Mouse (Mus musculus) cerebellum, adult (tissue): Measurements from ENCODE around the gene Srrm1.

Source experiments
- ATAC-seq: cut with Nextera tagmentation; 2 replicates; pipeline ENCODE4 v1.9.2; 2017; ENCODE audit warnings: mild to moderate bottlenecking, moderate library complexity, mixed read lengths; ENCODE audit not compliant: insufficient number of reproducible peaks, low FRiP score, low TSS enrichment

Srrm1 gene

DNA sequence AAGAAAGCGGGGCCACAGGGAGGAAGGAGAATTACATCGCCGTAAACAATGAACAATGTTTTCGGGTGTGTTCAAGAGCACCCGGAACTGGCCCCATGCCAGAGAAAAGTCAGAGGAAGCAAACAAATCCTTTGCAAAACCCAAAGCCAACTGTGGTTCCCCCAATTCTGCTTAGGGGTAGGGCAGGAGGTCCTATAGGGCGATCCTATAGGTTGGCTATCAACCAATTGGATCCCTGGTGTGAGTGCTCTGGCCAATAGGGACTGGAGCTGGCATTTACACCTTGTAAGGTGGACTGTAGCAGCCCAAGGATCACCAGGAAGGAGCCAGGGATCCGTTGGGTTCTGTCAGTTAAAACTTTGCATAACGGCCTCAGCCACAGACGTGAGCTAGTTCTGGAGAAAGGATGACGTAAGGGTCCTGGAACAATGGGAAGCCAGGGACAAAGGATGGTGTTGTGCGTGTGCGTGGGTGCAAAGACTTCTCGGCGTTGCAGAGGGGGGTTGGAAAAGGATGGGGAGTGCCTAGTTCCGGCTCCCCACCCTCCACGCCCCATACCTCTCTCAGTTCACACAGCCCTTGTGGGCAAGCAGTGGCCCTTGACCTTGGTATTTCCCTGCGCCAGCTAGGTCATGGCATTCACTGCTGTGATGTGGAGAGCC, 46.0 kb downstream of the Srrm1 start:
- ATAC-seq, result no peak

DNA sequence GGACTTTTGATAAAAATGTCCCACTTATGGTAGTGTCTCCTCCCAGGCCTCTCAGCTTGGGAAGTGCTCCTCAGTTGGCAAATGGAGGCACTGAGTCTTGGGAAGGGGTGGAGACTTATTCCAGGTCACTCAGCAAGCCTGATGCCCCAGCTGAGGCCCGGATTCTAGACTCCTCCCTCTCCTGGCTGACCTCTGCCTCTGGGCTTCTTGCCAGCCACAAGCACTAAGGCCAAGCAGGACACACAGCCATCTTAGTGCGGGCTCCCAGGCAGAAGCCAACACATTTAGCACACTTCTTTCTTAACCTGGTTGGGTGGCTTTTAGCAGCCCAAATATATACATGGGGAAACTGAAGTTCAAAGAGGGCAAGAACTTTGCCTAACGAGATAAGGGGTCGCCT, 46.6 kb downstream of the Srrm1 start:
- no peak for ATAC-seq

DNA sequence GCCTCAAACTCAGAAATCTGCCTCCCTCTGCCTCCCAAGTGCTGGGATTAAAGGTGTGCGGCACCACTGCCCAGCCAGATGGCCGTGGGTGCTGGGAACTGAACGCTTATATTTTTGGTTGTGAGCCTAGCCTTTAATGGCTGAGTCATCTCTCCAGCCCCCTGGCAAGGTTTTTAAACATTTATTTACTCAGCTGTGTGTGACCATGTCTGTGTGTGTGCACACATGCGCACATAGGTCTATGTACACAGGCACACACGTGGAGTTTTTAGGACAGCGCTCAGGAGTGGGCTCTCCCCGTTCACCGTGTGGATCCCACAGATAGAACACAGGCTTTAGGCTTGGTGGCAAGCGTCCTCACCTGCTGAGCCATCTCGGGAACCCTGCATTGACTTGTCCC, 50.9 kb downstream of the Srrm1 start:
- no peak for ATAC-seq

DNA sequence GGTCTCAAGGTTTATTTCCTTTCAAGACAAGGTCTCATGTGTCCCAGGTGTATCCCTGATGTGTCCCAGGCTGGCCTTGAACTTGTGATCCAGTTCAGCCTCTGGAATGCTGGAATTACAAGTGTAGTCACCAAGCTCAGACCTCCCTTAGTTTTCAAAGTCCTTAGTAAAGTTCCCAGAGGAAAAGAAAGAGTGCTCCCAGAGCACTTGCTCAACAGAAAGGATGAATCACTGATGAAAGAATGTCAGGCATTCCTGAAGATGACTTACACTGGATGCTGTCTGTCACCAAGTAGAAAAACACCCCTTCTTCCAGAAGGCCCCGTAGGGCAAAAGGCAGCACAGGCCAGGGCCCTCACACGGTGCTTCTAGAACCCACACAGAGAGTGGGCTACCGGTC, 52.0 kb downstream of the Srrm1 start:
- ATAC-seq, result no peak

DNA sequence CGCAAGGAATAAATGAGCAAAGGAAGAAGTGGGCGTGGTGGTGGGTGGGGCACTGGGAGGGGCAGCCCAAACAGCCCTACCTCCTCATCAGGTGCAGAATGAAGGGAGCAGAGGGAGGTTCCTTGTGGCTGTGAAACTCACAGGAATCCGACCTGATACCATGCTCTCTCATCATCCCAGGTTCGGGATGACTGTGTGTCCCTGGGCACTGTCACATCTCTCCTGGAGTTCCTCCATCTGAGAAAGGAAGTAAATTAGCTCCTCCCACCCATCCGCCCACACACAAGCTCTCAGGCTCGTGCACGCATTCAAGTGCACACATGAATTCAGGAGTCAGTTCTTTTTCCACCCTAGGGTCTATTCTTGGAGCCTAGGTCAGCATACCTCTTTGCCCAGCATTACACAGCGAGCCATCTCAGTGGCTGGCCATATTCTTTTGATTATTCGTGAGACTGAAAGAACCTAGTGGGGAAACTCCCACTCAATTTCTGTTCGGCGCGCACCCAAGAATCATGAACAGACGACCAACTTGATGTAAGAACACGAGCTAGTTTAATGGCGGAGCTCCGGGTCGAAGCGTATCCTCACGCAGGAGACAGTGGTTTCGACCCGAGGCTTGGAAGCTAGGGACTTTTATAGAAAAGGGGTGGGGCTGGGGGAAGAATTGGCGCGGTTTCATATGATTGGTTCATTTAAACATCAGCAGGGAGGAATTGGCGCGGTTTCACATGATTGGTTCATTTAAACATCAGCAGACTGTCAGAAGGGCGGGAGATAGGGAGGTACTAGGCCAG, 52.7 kb downstream of the Srrm1 start:
- no peak for ATAC-seq

DNA sequence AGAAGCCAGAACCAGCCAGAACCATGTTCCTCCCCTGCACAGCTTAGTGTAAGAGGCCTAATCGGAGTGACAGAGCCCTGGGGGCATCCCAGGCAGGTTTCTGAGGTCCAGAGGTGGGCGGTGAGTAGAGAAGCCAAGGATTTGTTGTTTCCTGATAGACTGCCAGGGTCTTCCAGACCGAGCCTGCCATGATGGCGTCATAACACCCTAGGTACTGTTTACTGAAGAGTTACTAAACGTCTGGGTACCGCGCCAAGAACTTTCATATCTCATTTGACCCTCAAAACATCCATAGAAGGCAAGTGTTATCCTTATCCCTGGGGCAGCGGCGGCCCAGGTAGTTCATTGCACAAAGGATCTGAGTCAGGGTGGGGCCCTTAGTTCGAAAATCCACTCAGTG, 54.4 kb downstream of the Srrm1 start:
- ATAC-seq, result no peak

DNA sequence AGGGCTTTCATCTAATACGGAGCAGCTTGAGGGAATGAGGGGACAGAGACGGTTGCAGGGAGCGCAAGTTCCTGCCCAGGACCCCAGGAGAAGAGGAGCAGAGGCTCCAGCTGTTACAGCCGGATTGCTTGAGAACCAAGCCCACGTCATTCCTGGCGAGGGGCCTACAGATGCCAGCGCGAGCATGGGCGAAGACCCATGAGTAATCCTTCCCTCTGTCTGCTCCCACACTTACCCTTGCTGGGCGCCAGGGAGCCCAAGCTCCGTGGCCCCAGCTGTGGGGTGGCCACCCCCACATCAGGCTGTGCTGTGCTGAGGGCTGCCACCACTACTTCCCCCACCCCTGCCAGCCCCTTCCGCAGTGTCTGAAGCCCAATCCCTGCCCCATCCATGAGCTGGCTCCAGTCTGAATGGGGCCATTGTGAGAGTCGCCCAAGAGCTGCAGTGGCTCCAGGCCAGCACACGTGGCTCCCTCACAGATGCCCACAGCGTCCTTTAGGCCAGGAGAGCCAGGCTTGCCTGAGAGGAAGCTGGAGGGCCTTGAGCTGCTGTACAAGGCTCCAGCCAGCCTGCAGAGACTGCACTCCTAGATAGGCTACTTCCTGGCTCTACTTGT, 55.1 kb downstream of the Srrm1 start:
- no peak; the same call in 1 of the 2 replicates for ATAC-seq

DNA sequence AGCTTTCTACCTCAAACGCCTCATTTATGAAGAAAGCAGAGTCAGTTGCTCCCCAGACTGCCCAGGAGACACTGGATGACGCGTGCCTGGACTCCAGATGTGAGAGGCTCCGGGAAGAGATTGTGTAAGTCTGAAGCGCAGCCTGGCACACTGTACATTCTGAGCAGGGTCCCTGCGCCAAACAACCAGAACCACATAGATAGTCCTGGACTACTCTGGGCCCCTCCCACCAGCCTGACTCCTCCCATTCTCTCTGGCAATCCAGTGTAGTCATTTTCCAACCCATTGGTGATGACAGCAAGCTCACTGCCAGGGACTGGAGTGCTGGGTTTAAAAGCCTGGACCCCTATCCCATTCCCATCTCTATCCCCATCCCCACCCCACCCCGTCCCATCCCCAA, 56.0 kb downstream of the Srrm1 start:
- ATAC-seq, result no peak

DNA sequence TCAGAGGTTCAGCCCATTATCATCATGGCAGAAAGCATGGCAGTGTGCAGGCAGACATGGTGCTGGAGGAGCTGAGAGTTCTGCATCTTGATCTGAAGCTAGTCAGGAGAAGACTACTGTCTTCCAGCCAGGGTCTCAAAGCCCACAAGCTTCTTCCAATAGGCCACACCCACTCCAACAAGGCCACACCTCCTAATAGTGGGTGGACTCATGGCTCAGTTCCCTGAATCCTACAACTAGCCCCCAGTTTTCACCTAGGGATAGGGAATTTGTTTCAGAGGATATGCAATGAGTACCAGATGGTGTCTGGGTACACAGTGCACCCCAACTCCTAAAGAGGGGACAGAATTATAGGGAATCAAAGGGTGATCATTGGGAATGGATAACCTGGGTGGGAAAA, 56.6 kb downstream of the Srrm1 start:
- no peak for ATAC-seq

DNA sequence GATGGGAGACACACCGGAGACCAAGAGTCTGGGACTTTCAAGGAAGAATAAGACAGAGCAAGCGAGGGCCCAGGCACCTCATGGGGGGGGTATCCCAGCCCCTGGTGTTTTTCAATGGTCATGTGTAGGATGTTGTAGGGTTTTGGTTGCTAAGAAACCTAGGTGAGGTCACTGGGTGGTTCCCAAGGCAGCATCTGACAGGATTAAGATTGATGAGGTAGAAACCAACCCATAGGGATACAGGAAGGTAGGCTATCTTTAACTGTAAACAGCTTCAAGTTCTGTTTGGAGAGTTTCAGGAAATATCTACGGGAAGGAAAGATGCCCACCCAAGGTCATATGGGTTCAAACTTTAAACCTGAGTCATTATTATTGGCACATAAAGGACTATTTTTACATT, 59.3 kb downstream of the Srrm1 start:
- ATAC-seq, result no peak

DNA sequence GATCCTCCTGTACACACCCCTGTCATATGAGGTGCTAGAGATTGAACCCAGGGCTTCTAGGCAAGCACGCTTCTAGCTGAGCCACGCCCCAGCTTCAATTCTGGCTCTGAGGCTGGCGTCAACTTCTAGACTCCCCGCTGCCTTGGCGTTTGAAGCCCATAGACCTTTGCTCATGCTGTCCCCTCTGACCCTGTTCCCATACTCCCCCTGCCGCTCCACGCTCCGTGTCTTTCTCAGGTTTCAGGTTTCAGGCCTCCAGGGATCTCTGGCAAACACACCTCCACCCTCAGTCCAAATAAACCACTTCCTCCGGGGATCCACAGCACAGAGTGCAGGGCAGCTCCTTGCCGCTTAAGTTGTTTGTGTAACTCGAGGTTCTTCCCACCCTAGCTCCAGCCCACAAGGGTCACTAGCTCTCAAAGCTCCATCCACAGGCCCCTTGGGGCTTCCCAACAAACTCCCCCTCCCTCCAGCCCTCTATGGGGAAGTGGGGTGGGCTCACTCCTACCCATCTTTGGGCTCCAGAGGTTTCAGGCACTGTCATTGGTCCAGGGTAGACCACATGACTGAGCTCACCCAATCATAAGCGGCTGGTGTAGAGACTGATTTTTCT, 60.5 kb downstream of the Srrm1 start:
- ATAC-seq, result no peak

DNA sequence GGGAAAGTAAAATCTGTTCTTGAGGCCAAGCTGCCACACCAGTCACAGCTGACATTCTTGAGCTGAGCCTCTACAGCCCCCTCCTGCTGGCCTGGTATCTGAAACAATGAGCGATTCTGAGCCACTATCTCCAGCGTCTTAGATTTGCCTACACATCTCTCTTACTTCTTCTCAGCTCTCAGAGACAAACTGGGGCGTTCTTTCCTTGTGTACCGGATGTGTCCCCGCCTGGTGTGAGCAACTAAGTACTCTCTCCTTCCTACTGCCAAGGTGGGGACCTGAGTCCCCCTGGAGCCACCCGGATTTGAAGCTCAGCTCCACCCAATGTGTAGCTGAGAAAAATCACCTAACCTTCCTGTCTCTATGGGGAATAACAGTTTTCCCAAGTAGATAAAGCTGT, 61.3 kb downstream of the Srrm1 start:
- no peak for ATAC-seq

DNA sequence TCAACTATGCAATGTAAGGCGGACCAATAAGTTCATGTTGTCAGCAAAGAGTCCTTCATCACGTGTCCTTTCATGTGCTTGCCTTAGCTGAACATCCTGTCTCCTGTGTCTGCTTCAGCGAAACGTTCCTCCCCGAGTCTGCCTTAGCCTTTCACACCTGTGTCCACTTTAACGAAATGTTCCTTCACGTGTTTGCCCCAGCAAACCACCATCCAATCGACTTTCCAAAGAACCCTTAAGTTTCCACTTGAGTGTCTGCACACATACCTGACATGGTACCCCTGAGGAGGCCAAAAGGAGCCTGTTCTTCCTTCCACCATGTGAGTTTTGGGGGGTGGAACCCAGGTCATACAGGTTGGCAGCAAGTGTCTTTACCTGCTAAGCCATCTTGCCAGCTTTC, 61.9 kb downstream of the Srrm1 start:
- no peak for ATAC-seq

DNA sequence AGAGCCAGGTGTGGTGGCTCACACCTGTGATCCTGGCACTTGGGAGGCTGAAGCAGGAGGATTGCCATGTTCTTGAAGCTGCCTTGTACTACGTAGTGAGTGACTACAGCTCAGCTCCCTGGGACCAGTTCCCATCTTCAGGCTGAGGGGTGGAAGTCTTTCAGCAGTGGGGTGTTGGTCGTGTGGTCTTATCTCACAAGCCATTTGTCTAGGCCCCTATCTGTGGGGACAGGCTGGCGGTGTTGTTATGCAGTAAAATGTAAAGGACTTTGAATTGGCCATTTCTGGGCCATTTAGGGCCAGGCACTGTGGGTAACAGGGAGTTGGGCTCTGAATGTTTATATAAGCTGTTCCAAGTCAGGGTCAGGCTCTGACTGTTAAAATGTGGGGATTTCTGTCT, 65.1 kb downstream of the Srrm1 start:
- no peak for ATAC-seq

DNA sequence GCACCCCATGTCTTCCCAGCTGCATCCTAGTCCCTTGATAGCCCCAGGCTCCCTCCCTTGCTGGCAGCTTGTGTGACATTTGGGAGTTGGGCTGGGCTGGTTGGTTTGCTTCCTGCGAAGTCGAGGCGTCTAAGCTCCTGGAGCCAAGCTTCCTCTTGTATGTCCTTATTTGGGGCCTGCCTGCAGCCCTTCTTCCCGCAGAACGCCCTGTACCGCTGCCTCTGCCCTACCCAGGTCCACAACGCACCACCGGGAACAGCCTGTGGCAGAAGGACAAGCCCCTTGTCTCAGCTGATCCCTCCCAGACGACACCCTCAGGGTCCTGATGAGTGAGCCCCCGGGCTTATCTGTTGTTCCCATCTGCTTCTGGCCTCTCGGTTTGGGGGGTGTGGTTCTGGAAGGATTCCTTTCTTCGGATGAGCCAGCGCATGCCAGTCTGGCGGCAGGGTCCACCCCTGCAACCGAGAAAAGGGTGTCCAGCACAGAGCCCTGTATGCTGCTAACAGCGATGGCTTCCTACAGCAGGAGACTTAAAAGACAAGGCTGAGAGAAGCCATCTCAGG, 66.2 kb downstream of the Srrm1 start:
- ATAC-seq, result no peak

DNA sequence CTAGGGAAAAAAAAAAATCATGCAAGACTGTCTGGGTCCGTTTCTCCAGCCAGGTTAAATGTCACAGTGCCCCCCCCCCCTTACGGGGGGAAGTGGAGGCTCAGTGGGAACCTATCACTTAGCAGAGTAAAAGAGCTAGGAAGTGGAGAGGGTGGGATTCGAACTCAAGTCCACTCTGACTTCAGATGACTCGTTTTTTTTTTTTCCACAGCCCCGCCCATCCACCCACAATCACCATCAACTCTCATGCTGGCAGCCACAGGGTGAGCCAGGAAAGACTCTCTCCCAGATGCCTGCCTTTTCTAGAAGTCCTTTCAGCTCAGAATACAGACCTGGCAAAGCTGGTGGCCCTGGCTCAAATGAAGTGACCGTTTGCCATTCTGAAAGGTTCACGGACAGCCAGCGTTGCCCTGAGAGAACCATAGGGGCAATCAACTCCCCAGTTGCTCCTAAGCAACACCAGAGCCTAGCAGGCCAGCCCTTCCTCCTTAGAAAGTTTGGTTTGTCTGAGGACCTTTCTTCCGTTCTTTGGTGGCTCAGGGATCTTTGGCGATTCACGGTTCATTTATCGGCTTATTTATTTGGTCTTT, 67.0 kb downstream of the Srrm1 start:
- no peak for ATAC-seq

DNA sequence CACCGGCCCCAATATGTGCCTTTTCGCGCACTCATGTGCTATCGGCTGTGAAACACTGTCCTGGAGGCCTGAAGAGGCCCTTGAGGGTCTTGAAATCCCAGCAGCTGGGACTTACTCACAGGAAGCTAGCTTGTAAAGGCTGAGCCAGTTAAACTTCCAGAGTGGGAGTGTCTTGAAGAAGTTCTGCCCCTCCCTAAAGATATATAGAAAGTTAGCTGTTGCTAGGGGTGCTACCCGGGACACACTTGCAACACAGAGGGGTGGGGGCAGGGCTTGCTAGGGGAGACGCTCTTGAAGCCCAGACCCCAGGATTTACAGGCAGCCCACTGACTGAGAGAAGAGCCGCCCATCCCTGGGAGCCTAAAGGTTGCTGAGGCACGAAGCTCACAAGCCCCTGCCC, 67.7 kb downstream of the Srrm1 start:
- ATAC-seq, result no peak

DNA sequence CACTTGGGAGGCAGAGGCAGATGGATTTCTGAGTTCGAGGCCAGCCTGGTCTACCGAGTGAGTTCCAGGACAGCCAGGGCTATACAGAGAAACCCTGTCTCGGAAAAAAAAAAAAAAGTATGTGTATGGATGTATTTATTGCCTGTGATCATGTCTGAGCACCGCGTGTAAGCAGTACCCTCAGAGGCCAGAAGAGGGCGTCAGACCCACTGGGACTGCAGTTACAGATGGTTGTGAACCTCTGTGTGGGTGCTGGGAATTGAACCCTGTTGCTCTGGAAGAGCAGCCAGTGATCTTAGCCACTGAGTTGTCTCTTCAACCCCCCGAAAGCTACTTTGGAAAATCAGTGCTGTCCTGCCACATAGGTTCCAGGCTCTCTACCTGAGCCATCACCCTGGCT, 69.2 kb downstream of the Srrm1 start:
- no peak for ATAC-seq

DNA sequence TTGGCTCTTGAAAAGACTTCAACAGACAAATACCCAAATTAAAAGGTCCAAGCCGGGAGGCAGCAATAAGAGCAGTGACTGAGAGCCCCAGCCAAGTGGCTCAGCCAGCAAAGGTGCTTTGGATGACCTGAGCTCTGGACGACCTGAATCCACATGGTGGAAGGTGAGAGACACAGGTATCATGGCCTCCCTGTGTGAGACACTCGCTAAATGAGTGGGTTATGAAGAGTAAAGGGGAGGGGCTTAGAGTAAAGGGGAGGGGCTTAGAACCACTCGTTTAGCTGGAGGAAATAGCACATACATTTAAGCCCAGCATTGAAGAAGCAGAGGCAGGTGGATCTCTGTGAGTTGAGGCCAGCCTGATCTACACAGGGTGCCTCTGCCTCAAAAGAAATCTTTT, 69.7 kb downstream of the Srrm1 start:
- no peak for ATAC-seq

DNA sequence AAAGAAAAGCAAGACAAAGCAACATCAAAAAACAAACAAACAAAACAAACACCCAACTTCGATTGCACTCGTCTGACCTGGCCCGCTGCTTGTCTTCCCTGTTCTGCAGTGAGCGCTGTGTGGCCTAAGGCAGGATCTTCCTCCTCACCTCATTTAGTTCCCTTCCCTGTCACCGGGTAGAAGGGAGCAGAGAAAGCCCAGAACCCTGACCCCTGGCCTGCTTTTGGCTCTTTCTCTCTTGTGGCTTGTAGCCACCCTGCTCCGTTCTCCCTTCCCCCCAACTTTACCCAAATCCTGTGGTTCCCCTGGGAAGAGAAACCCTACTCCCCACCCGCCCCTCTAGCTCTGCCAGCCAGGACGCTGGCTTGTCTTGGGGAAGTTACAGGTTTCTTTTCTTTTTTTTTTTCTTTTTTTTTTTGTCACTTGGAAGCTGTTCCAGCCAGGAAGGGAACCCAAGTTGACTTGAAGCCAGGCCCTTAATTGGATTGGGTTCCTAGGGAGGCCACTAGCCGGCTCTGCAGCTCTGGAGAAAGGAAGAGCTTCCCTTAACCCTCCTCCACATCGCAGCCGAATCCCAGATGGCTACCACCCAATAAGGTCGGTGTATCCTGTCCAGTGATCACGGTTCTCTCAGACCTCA, 70.3 kb downstream of the Srrm1 start:
- ATAC-seq, result no peak
